Mouse (Mus musculus): ENCODE measurements around the gene Plcb3.
A peak's percentile ranks its signal among the peaks of the same experiment; 100 is the strongest.
"Not testable (repeated sequence)": the region's sequence is repeated elsewhere in the genome, so short reads cannot be mapped to it uniquely, and the experiment has no call there.

The Plcb3 gene

GRCm38 (mm10) chr19:6991166-6991565 is 14.9 kb upstream of the Plcb3 start:
- DNase-seq (ENCODE audit: low spot score in 2 of 2) = not testable (repeated sequence)

- DNase-seq (ENCODE audit: low spot score in 2 of 2) = no peak
Observed at GRCm38 (mm10) chr19:6990712-6991111, 14.4 kb upstream of the Plcb3 start.

- DNase-seq (ENCODE audit: low spot score in 2 of 2) = peak in 1 of 2 experiments; percentile 66
Observed at GRCm38 (mm10) chr19:6989251-6989650, 13.0 kb upstream of the Plcb3 start.

GRCm38 (mm10) chr19:6987904-6988285 is 11.6 kb upstream of the Plcb3 start:
- no peak for DNase-seq (ENCODE audit: low spot score in 2 of 2)

- peak; percentile 53 to 60 for DNase-seq (ENCODE audit: low spot score in 2 of 2)
Observed at GRCm38 (mm10) chr19:6987061-6987903, 11.0 kb upstream of the Plcb3 start, which contains the start of gene Vegfb. TSS of gene Vegfb (minus strand) at chr19:6987651.

GRCm38 (mm10) chr19:6985951-6986708 is 9.9 kb upstream of the Plcb3 start:
- no peak for DNase-seq (ENCODE audit: low spot score in 2 of 2)

- no peak for DNase-seq (ENCODE audit: low spot score in 2 of 2)
Observed at GRCm38 (mm10) chr19:6985300-6985699, 9.0 kb upstream of the Plcb3 start.

- DNase-seq (ENCODE audit: low spot score in 2 of 2) = no peak
Observed at GRCm38 (mm10) chr19:6983621-6984020, 7.4 kb upstream of the Plcb3 start.

- no peak for DNase-seq (ENCODE audit: low spot score in 2 of 2)
Observed at GRCm38 (mm10) chr19:6981465-6981864, 5.2 kb upstream of the Plcb3 start.

GRCm38 (mm10) chr19:6980381-6981093 is 4.3 kb upstream of the Plcb3 start, which contains the start of gene Fkbp2:
TSS of gene Fkbp2 (minus strand) at chr19:6980501.
- DNase-seq (ENCODE audit: low spot score in 2 of 2) = peak; percentile 98

- peak; percentile 99 to 100 for DNase-seq (ENCODE audit: low spot score in 2 of 2)
Observed at GRCm38 (mm10) chr19:6979486-6980380, 3.5 kb upstream of the Plcb3 start.

GRCm38 (mm10) chr19:6979001-6979479 is 2.8 kb upstream of the Plcb3 start:
- no peak for DNase-seq (ENCODE audit: low spot score in 2 of 2)

GRCm38 (mm10) chr19:6978639-6978974 is 2.3 kb upstream of the Plcb3 start:
- no peak for DNase-seq (ENCODE audit: low spot score in 2 of 2)

GRCm38 (mm10) chr19:6977759-6978638 is 1.7 kb upstream of the Plcb3 start:
- DNase-seq (ENCODE audit: low spot score in 2 of 2) = no peak

GRCm38 (mm10) chr19:6974211-6975205 is 1.8 kb downstream of the Plcb3 start, which contains the start of gene Ppp1r14b:
TSS of gene Ppp1r14b (plus strand) at chr19:6974968.
- DNase-seq (ENCODE audit: low spot score in 2 of 2) = peak; percentile 78 to 83

- no peak for DNase-seq (ENCODE audit: low spot score in 2 of 2)
Observed at GRCm38 (mm10) chr19:6973581-6974190, 2.6 kb downstream of the Plcb3 start.

GRCm38 (mm10) chr19:6972247-6972917 is 3.9 kb downstream of the Plcb3 start:
- DNase-seq (ENCODE audit: low spot score in 2 of 2) = no peak

GRCm38 (mm10) chr19:6971644-6972043 is 4.6 kb downstream of the Plcb3 start:
- DNase-seq (ENCODE audit: low spot score in 2 of 2) = no peak

All from urinary bladder, postnatal 36 days (tissue).